Mouse (Mus musculus) large intestine, adult 2 months (tissue): ENCODE data around the gene Hist1h1d. TPM values are rescaled to one million over a fixed set of nuclear protein-coding genes. Genes with fewer than 3 reads are reported as not detected.
"Not testable (repeated sequence)": the region's sequence is repeated elsewhere in the genome, so short reads cannot be mapped to it uniquely, and the experiment has no call there.

Experiments
- DNase-seq: peaks from one replicate; pipeline ENCODE4 v3.0.0-alpha.2; 2012; ENCODE audit warnings: low read depth, low spot score
- WGBS: fragments of 180-500 bp; shearing (Covaris S2); methylation state at CpG from one replicate; pipeline ENCODE4 v1.1.7; 2018; 5-methylcytosine and 5-hydroxymethylcytosine counted together
- polyA plus RNA-seq: library from polyadenylated mRNA; depleted of rRNA; stranded (reverse); fragments of >200 nt; gene quantifications from 2 replicates; pipeline ENCODE4 v1.2.3, GENCODE M21; 2012

The Hist1h1d gene
- polyA plus RNA-seq, 1 experiment = 0.43 TPM

DNA sequence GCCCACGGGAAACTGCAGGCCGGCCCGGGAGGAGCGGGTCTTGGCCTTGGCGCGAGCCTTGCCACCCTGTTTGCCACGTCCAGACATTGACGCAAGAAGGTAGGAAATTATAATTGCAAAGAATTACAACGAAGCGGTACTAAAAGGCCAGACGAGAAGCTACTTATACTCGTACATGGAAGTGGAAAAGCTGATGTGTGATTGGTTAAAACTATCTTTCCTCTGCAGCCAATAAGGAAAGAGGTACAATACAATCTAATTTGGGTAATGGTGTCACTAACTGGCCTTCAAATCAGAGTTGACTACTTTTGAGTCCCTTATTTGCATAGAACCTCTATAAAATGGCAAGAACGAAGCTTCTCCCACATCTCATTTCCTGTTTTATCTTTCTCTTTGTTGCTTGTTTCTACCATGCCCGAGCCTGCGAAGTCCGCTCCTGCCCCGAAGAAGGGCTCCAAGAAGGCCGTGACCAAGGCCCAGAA, 18.0 kb downstream of the Hist1h1d start, which contains the start of the genes Hist1h2ae and Hist1h2bg:
Gene Hist1h2ae (minus strand): TSS at position 199 of the 482 bp plus-strand sequence.
Gene Hist1h2bg (plus strand): TSS at position 375 of the 482 bp plus-strand sequence.
- WGBS = under 1% methylated on average over 18 of the region's 18 CpGs
- DNase-seq = no peak

- DNase-seq = not testable (repeated sequence)
Observed at GRCm38 (mm10) chr13:23571504-23572217, 18.6 kb downstream of the Hist1h1d start.

DNA sequence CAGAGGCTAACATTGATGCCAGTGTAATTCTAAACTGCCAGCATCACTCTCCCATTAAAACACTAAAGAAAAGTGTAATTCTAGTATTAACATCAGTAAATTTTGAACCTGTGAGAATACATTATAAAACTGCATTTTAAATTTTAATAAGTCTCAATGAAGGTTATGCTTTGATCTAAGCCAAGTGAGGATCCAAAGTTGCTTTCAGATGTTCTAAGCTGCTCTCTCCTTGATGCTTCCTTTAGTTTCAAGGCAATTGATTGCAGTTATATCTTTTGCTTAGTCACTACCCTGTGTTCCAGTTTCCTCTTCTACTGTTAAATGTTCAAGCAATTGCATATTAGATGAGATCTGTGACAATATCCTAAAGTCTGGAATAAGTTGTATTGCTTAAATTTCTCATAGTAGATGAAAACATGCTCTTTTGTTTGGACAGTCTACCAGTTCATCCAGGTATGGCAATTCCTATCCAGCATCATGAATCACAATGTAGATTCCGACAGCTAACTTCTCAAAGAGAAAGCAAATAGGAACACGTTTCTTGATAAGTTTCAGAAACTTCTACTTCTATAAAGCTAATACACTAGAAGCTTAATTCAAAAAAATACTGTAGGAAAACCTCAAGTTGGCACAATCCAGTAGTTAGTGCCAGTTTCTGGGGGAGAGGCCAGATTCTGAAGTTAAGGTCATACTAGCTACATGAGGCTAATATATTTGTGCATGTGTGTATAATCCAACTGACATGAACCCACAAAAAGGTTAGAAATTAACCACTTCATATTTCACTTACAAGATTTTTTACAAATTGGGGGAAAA, 19.4 kb downstream of the Hist1h1d start:
- DNase-seq = no peak
- 18% methylated on average over 2 of the region's 2 CpGs for WGBS

More at GRCm38 (mm10) chr13:23571504-23572217, 18.6 kb downstream of the Hist1h1d start:
- WGBS = under 1% methylated on average over 15 of the region's 34 CpGs

DNA sequence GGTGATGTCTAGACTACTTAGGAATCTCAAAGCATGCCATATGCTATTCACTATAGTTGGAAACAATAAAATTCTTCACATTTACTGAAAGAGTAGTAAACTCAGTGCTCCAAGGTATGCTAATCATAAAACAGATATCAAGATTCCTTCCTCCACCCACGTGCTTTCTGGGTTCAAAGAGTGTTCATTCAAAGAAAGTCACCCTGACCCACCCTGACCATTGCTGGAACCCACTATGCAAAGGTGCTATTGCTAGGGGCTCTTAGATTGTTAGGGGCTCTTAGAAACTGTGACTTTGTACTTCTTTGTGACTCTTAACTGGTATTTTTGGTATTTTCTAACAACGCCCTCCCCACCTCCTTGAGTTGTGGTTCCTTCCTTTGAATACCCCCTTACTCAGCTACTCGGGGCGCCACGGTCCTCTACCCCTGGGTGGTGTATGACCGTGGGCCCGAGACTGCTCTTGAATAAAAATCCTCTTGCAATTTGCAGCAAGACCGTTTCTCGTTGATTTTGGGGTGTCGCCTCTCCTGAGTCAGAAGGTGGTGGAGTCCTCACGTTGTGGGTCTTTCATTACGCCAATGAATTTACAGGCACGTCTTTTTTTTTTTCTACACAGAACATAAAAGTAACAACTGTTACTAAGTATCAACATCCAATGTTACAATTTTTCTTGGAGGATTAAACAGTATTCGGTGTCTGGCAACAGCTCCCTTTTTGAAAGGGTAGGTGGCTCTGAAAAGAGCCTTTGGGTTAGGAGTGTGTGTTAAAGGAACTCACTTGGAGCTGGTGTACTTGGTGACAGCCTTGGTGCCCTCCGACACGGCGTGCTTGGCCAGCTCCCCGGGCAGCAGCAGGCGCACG, 20.2 kb downstream of the Hist1h1d start:
- 8% methylated on average over 20 of the region's 20 CpGs for WGBS
- DNase-seq = not testable (repeated sequence)

DNA sequence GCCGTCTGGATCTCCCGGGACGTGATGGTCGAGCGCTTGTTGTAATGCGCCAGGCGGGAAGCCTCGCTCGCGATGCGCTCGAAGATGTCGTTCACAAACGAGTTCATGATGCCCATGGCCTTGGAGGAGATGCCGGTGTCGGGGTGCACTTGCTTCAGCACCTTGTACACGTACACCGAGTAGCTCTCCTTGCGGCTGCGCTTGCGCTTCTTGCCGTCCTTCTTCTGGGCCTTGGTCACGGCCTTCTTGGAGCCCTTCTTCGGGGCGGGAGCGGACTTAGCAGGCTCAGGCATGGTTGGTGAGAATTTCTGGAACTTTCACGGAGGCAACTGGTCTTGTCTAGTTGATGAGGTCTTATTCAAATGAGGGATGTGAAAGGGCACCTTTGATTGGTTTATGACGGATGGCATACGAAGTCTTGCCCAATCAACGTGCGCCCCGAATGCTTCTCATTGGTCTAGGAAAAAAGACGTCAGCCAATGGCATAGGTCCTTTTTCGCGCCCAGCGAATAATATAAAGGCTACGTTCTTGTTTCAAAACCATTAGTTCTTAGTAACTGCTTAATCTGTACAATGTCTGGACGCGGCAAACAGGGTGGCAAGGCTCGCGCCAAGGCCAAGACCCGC, 20.9 kb downstream of the Hist1h1d start, which contains the start of the genes Hist1h2bf and Hist1h2ad:
Gene Hist1h2bf (minus strand): TSS at position 299 of the 627 bp plus-strand sequence.
Gene Hist1h2ad (plus strand): TSS at position 484 of the 627 bp plus-strand sequence.
- WGBS = under 1% methylated on average over 42 of the region's 42 CpGs
- peak; percentile 92 for DNase-seq

DNA sequence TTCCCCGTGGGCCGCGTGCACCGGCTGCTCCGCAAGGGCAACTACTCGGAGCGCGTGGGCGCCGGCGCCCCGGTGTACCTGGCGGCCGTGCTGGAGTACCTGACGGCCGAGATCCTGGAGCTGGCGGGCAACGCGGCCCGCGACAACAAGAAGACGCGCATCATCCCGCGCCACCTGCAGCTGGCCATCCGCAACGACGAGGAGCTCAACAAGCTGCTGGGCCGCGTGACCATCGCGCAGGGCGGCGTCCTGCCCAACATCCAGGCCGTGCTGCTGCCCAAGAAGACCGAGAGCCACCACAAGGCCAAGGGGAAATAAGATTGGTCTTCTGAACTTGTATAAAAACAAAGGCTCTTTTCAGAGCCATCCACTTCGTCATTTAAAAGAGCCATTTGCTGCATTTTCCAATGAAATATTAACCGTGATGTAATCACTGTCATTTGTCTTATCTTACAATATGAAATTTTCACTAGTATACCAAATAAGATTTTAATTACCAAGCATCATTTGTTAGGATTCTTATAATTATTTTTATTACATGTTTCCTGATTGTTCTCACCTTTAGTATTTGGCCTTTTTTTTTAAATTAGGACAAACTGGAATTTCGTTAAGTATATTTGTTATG, 21.6 kb downstream of the Hist1h1d start:
- 1% methylated on average over 14 of the region's 39 CpGs for WGBS
- DNase-seq = not testable (repeated sequence)

DNA sequence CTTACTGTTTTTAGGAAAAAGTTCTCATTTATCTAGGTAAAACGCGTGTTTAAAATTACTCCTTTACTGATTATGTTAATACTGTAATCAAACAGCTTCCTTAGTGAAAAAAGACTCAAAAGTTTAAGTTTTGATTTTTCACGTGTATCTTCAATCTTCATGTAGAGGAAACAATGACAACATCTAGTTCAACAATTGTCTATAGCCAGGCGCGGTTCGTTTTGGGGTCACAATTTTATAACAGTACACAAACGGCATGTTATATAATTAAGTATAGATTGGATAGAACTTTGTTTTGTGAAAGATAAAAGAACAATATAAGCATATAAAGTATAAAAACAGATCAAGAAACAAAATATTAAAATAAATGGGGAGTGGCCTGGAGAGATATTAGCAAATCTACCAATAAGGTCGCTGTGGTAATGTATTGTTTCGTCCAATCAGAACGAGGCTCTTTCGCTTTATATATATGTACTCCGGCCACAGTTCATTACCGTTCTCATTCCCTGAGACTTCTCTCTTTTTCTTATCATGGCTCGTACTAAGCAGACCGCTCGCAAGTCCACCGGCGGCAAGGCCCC, 22.3 kb downstream of the Hist1h1d start, which contains the start of gene Hist1h3d:
Gene Hist1h3d (plus strand): TSS at position 493 of the 581 bp plus-strand sequence.
- no peak for DNase-seq
- WGBS = 1% methylated on average over 18 of the region's 18 CpGs

DNA sequence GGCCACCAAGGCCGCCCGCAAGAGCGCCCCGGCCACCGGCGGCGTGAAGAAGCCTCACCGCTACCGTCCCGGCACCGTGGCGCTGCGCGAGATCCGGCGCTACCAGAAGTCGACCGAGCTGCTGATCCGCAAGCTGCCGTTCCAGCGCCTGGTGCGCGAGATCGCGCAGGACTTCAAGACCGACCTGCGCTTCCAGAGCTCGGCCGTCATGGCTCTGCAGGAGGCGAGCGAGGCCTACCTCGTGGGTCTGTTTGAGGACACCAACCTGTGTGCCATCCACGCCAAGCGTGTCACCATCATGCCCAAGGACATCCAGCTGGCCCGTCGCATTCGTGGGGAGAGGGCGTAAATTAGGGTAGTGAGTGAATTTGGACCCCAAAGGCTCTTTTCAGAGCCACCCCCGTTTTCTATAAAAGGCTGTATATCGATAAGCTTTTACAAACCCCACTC, 22.8 kb downstream of the Hist1h1d start:
- not testable (repeated sequence) for DNase-seq

GRCm38 (mm10) chr13:23576351-23576881, 23.4 kb downstream of the Hist1h1d start:
- DNase-seq = no peak
- WGBS = 47% methylated on average over 7 of the region's 7 CpGs

More for the DNA sequence above, 22.8 kb downstream of the Hist1h1d start:
- WGBS = 4% methylated on average over 13 of the region's 40 CpGs

GRCm38 (mm10) chr13:23576906-23577639, 24.0 kb downstream of the Hist1h1d start:
- WGBS = 51% methylated on average over 6 of the region's 6 CpGs
- no peak for DNase-seq

DNA sequence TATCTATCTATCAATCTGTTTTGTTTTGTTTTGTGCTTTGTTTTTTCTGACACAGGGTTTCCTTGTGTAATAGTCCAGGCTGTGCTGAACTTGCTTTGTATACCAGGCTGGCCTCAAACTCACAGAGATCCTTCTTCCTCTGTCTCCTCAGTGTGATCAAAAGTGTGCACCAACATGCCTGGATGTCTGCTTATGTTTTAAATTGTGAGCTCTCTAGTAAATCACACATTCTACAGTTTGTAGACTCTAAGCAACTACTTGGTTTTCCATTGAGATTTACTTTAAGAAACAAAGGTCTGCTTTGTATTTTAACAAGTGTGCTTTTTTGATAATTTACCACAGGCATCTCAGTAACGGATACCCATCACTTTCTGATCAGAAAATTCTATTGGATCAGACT, 24.8 kb downstream of the Hist1h1d start:
- no peak for DNase-seq
- WGBS = 91% methylated on average over 1 of the region's 1 CpGs

GRCm38 (mm10) chr13:23581408-23582218, 28.6 kb downstream of the Hist1h1d start, which contains the start of gene Hist1h4d:
Gene Hist1h4d, plus strand, starts transcription at chr13:23581598.
- DNase-seq = peak; percentile 96
- under 1% methylated on average over 43 of the region's 43 CpGs for WGBS

DNA sequence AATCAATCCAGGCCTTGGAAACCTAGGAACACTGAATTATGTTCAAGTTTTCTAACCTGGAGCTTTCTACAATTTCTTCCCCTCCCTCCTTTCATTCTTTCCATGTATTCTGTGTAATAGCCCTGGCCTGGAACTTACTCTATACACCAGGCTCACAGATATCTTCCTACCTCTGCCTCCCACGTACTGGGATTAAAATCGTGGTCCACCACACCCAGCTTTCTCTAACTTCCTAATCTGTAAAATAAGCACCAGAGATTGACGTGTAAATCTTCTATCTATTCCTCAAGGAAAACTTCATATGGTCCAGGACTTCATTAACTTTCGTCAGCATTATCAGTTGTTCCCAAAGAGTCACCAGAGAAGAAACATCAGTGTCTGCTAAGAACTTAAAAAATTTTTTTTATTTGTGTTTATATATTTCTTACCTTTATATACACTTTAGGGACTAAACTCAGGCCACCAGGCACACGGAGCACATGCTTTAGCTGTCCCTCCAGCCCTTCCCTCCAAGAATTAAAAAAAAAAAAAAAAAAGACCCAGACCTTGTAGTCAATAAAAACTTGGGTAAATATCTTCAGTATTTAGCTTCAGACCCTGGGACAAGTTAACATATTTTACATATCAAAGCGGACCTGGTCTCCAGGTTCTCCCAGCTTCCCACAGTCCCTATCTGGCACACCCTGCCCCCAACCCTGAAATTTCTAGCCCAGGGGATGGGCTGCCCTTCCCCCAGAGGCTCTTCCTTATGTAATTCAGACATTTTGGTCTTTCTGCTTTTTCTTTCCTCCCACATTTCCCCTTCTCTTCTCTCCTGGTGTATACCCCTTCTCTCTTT, 29.4 kb downstream of the Hist1h1d start:
- no peak for DNase-seq
- 20% methylated on average over 6 of the region's 6 CpGs for WGBS

- no peak for DNase-seq
Observed at GRCm38 (mm10) chr13:23583387-23584068, 30.5 kb downstream of the Hist1h1d start.

DNA sequence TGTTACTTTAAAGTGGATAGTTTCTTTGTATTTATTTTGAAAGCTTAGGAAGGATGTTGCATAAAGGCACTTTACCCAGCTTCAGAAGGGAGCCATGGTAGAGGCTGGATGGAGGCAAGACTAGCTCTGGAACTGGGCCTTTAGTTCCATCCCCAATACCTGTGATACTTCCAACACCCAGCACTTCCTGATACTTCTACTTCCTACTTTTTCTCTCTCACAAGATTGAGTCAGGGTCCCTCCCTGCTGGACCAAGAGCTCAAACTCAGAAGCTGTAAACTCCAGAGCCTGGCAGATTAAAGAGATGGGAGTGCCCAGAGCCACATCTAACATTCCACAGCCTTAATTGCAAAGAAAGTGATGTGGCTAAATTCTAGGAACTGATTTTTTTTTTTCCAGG, 31.3 kb downstream of the Hist1h1d start:
- DNase-seq = no peak
